Mouse (Mus musculus) kidney, adult 2 months (tissue): ENCODE measurements around the gene Mrps2. TPM values are rescaled to one million over a fixed set of nuclear protein-coding genes. Genes with fewer than 3 reads are reported as not detected.

Experiments used
- DNase-seq: peaks from one replicate; pipeline ENCODE4 v3.0.0; 2021
- H3K27ac ChIP-seq: fragments of 200-500 bp; 2 replicates; pipeline ENCODE4 v1.5.1; 2012; ENCODE audit warnings: low read depth, low read length, control low read depth, inconsistent platforms; ENCODE audit not compliant: insufficient read depth
- H3K27me3 ChIP-seq: fragments of 200-500 bp; replicated peaks from 2 replicates; pipeline ENCODE4 v1.6.1; 2012; ENCODE audit warnings: mild to moderate bottlenecking, moderate library complexity, low read length, inconsistent platforms; ENCODE audit not compliant: control insufficient read depth, insufficient read depth
- H3K36me3 ChIP-seq: fragments of 200-500 bp; 2 replicates; pipeline ENCODE4 v1.6.1; 2012; ENCODE audit warnings: mild to moderate bottlenecking, moderate library complexity, low read length, inconsistent platforms; ENCODE audit not compliant: control insufficient read depth, insufficient read depth
- H3K4me1 ChIP-seq: fragments of 200-500 bp; 2 replicates; pipeline ENCODE4 v1.6.1; 2011; ENCODE audit warnings: low read length; ENCODE audit not compliant: control insufficient read depth, insufficient read depth
- H3K4me3 ChIP-seq: fragments of 200-500 bp; 2 replicates; pipeline ENCODE4 v1.5.1; 2011; ENCODE audit warnings: mild to moderate bottlenecking, low read depth, low read length, control low read depth; ENCODE audit not compliant: insufficient read depth
- CTCF ChIP-seq: fragments of 200-500 bp; conservative IDR thresholded peaks from 2 replicates; pipeline ENCODE4 v1.5.1; 2011; ENCODE audit warnings: low read depth, mild to moderate bottlenecking, control low read depth, low read length, moderate library complexity, mixed read lengths; ENCODE audit not compliant: insufficient read depth, insufficient read length
- POLR2A ChIP-seq: fragments of 200-500 bp; IDR thresholded peaks from one replicate; pipeline ENCODE4 v1.6.1; 2011; ENCODE audit warnings: low read depth, low read length, control low read depth
- WGBS: fragments of 180-500 bp; shearing (Covaris S2); methylation state at CpG from one replicate; pipeline ENCODE4 v1.1.7; 2018; 5-methylcytosine and 5-hydroxymethylcytosine counted together
- polyA plus RNA-seq: library from polyadenylated mRNA; depleted of rRNA; stranded (reverse); fragments of >200 nt; gene quantifications from 2 replicates; pipeline ENCODE4 v1.2.3, GENCODE M21; 2012

Gene Mrps2
- polyA plus RNA-seq, 1 experiment = 65.7 TPM

GRCm38 (mm10) chr2:28435401-28435800 is 32.5 kb upstream of the Mrps2 start:
- H3K4me1 ChIP-seq = no peaks in the 10 kb centered on the region

DNA sequence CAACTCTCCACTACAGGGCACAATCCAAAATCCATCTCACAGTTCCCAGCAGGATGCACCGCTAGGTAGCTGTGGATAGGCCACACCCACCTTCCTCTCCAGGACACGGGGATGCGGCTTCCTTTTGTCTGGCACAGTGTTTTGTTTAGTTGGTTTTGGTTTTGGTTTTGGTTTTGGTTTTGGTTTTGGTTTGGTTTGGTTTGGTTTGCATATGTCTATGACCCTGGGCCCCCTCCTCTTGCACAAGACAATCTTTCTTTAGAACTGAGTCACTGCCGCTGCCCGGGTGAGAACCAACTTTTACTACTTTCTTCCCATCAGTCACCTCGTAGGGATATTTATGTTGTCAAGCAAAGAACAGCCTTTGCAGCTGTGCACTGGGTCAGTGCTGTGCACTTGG is 27.0 kb upstream of the Mrps2 start:
- DNase-seq = no peak
- TF ChIP-seq CTCF (no peak), POLR2A (no peak)
- Histone ChIP-seq H3K36me3 (no peaks in the 10 kb centered on the region), H3K4me3 (no peak overlapping the region), H3K27ac (no peak overlapping the region), H3K4me1 (no peaks in the 10 kb centered on the region), H3K27me3 (no peaks in the 10 kb centered on the region)
- 51% methylated on average over 6 of the region's 6 CpGs for WGBS

More at GRCm38 (mm10) chr2:28435401-28435800, 32.5 kb upstream of the Mrps2 start:
- no peak for TF ChIP-seq CTCF
- TF ChIP-seq POLR2A = no peak
- H3K27me3 ChIP-seq = no peaks in the 10 kb centered on the region
- no peaks in the 10 kb centered on the region for H3K36me3 ChIP-seq
- DNase-seq = no peak
- 87% methylated on average over 11 of the region's 11 CpGs for WGBS
- no peak overlapping the region for H3K4me3 ChIP-seq
- no peak overlapping the region for H3K27ac ChIP-seq

DNA sequence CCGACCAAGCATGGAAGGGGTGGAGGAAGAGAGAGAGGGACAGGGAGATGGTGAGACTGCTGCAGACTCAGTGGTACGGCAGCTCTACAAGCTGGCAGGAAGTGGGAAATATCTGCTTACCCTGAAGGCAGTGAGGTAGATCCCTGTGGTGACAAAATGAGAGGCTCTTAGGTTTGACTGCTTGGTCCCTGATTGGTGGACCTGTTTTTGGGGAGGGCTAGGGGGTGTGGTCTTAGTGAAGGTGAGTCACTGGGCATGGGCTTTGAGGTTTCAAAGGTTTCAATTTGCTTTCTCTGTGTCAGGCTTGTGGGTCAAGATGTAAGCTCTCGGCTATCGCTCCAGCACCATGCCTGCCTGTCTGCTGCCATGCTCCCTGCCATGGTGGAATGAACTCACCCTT is 22.8 kb upstream of the Mrps2 start:
- DNase-seq = no peak
- Histone ChIP-seq H3K4me1 (no peaks in the 10 kb centered on the region), H3K27me3 (no peaks in the 10 kb centered on the region), H3K4me3 (no peak overlapping the region), H3K27ac (no peak overlapping the region), H3K36me3 (no peaks in the 10 kb centered on the region)
- TF ChIP-seq POLR2A (no peak), CTCF (no peak)
- WGBS = 88% methylated on average over 4 of the region's 4 CpGs

- no peak for TF ChIP-seq CTCF
- TF ChIP-seq POLR2A = no peak
- no peak overlapping the region for H3K27ac ChIP-seq
- H3K4me3 ChIP-seq = peak overlapping the region; percentile 55
- H3K36me3 ChIP-seq = no peaks in the 10 kb centered on the region
- H3K27me3 ChIP-seq = no peaks in the 10 kb centered on the region
- no peaks in the 10 kb centered on the region for H3K4me1 ChIP-seq
- 10% methylated on average over 5 of the region's 5 CpGs for WGBS
- DNase-seq = no peak
These were observed 21.7 kb upstream of the Mrps2 start for GRCm38 (mm10) chr2:28446181-28446514.

DNA sequence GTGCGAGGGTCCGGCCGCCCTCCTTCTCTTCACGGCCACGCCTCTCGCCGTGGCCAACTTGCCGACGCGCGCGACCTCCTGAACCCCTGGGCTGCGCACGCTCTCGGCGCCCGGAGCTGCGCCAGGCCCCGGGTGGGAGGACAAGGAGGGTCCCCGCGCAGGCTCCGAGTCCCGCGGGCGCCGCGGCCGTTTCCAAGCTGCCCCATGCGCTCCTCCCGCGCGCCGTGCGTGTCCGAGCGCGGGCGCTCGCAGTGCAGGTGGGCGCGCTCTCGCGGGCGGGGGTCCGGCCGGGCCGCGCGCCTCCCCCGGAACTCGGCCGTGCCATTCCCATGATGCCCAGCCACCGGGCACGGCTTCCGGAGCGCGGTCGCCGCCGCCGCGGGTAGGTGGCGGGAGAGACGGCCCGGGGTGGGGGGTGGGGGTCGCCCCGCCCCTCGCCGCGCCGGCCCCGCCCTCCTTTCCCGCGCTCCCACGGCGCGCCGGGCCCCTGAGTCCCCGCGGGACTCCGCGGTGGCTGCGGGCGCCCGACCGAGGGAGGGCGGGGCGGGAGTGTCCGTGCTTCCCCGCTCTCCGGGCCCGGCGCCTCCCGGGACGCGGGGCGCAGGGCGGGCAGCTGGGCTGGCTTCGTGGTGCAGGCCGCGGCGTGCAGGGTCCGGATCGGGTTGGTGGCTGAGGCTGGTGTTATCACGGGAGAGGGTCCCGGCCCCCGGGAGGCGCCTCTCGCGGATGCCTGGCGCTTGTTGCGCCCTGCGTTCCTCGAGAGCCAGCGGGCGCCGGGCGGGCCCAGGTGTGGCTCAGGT is 21.2 kb upstream of the Mrps2 start, which contains the start of gene Ppp1r26:
Gene Ppp1r26 (plus strand): TSS at position 286 of the 800 bp plus-strand sequence.
- Histone ChIP-seq H3K36me3 (no peaks in the 10 kb centered on the region), H3K27me3 (no peaks in the 10 kb centered on the region), H3K4me3 (peak within 1 kb of the TSS; percentile 55), H3K4me1 (no peaks in the 10 kb centered on the region), H3K27ac (no peak within 1 kb of the TSS)
- peak; percentile 42 for DNase-seq
- no peak for TF ChIP-seq CTCF
- WGBS = 1% methylated on average over 89 of the region's 118 CpGs

GRCm38 (mm10) chr2:28447315-28447670 is 20.6 kb upstream of the Mrps2 start:
- Histone ChIP-seq H3K36me3 (no peaks in the 10 kb centered on the region), H3K4me1 (no peaks in the 10 kb centered on the region), H3K27me3 (no peaks in the 10 kb centered on the region), H3K27ac (no peak overlapping the region), H3K4me3 (peak overlapping the region; percentile 55)
- TF ChIP-seq CTCF = no peak
- no peak for TF ChIP-seq POLR2A
- WGBS = 12% methylated on average over 11 of the region's 11 CpGs
- DNase-seq = no peak

- TF ChIP-seq POLR2A (no peak), CTCF (no peak)
- Histone ChIP-seq H3K4me3 (no peak overlapping the region), H3K27me3 (no peaks in the 10 kb centered on the region), H3K4me1 (no peaks in the 10 kb centered on the region), H3K36me3 (no peaks in the 10 kb centered on the region), H3K27ac (no peak overlapping the region)
- no peak for DNase-seq
- WGBS = 93% methylated on average over 11 of the region's 11 CpGs
These were observed 16.2 kb upstream of the Mrps2 start for GRCm38 (mm10) chr2:28451663-28452062.
